Mouse (Mus musculus) hindbrain, postnatal 0 days (tissue): Measurements from ENCODE around the gene Fam83d. TPM values are rescaled to one million over a fixed set of nuclear protein-coding genes. Genes with fewer than 3 reads are reported as not detected.

Source experiments
- ATAC-seq: fragments of 200-750 bp; cut with Nextera tagmentation; 2 replicates; pipeline ENCODE4 v1.8.0; 2017; ENCODE audit warnings: mild to moderate bottlenecking, moderate TSS enrichment, moderate library complexity
- DNase-seq: peaks from one replicate; pipeline ENCODE4 v3.0.0-alpha.2; 2015; ENCODE audit warnings: low spot score
- H3K27ac ChIP-seq: fragments of 300-500 bp; sonication (generic); 2 replicates; pipeline ENCODE4 v1.5.1; 2014; ENCODE audit warnings: mild to moderate bottlenecking
- H3K27me3 ChIP-seq: fragments of 300-500 bp; sonication (generic); 2 replicates; pipeline ENCODE4 v1.6.1; 2014; ENCODE audit warnings: low read length, mixed read lengths; ENCODE audit not compliant: insufficient read depth
- H3K36me3 ChIP-seq: fragments of 300-500 bp; sonication (generic); 2 replicates; pipeline ENCODE4 v1.6.1; 2014; ENCODE audit warnings: low read length, mixed read lengths; ENCODE audit not compliant: insufficient read depth
- H3K4me1 ChIP-seq: fragments of 300-500 bp; sonication (generic); 2 replicates; pipeline ENCODE4 v1.6.1; 2014; ENCODE audit warnings: antibody characterized with exemption, low read length, mixed read lengths; ENCODE audit not compliant: insufficient read depth
- H3K4me2 ChIP-seq: fragments of 300-500 bp; sonication (generic); 2 replicates; pipeline ENCODE4 v1.6.1; 2014; ENCODE audit warnings: low read depth, mild to moderate bottlenecking, low read length, moderate library complexity, mixed read lengths
- H3K4me3 ChIP-seq: fragments of 300-500 bp; sonication (generic); 2 replicates; pipeline ENCODE4 v1.5.1; 2014; ENCODE audit warnings: low read length
- H3K9ac ChIP-seq: fragments of 300-500 bp; sonication (generic); replicated peaks from 2 replicates; pipeline ENCODE4 v1.6.1; 2014; ENCODE audit warnings: mild to moderate bottlenecking, low read length, moderate library complexity, mixed read lengths
- H3K9me3 ChIP-seq: fragments of 300-500 bp; sonication (generic); 2 replicates; pipeline ENCODE4 v1.6.1; 2016; ENCODE audit warnings: low read length, mixed read lengths
- CTCF ChIP-seq: IDR thresholded peaks from 2 replicates; pipeline ENCODE4 v1.5.1; 2016; ENCODE audit warnings: antibody characterized with exemption, control low read depth, low read depth
- WGBS: fragments of 180-500 bp; shearing (Covaris S2); extraction: QIAGEN DNeasy Blood & Tissue Kit; methylation state at CpG from one replicate; pipeline ENCODE4 v1.1.7; 2014; 5-methylcytosine and 5-hydroxymethylcytosine counted together
- polyA plus RNA-seq: library from polyadenylated mRNA; unstranded; fragments of >200 nt; fragmentation: Nextera tagmentation; extraction: Ambion mirVana; gene quantifications from 2 replicates; pipeline ENCODE4 v1.2.1, GENCODE M21; 2015
- total RNA-seq: library from RNA; depleted of rRNA; stranded (reverse); fragments of >200 nt; gene quantifications from 2 replicates; pipeline ENCODE4 v1.2.3, GENCODE M21; 2014

Fam83d gene
- total and polyA plus RNA-seq, 2 experiments from 2014 or later = 6.7 to 18.8 TPM

DNA sequence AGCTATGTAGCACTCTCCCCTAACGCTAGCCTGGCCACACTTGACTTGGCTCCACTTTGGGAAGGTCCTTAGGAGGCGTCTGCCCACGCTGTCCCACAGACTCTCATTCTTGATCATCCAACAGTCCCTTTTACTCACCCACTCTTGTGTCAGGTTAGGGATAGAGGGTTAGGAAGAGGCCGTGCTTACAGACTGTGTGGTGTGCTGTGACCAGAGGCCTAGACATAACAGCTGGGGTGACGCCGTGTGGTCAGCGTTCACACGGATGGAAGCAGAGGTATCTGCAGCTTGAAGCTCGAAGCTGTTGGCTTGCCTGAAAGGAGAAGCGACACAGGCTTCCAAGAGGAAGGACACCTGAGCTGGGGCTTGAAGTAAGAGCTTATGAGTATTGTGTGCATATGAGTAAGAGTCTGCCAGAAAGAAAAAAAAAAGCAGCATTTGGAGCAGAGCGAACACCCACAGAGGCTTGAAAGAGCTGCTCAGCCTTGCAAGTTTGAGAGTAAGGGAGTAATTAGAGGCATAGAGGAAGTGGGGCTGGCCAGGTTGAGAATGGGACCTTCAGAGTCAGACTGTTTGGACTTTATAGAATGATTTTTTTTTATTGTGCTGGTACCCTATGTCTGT, 24.3 kb upstream of the Fam83d start:
- no peaks in the 10 kb centered on the region for H3K4me1 ChIP-seq
- DNase-seq = no peak
- H3K4me2 ChIP-seq = no peak overlapping the region
- H3K4me3 ChIP-seq = no peak overlapping the region
- WGBS = 88% methylated on average over 11 of the region's 11 CpGs
- no peaks in the 10 kb centered on the region for H3K27me3 ChIP-seq
- TF ChIP-seq CTCF = no peak
- no peak for ATAC-seq
- no peaks in the 10 kb centered on the region for H3K36me3 ChIP-seq
- no peak overlapping the region for H3K27ac ChIP-seq
- H3K9ac ChIP-seq = no peak overlapping the region
- no peaks in the 10 kb centered on the region for H3K9me3 ChIP-seq

DNA sequence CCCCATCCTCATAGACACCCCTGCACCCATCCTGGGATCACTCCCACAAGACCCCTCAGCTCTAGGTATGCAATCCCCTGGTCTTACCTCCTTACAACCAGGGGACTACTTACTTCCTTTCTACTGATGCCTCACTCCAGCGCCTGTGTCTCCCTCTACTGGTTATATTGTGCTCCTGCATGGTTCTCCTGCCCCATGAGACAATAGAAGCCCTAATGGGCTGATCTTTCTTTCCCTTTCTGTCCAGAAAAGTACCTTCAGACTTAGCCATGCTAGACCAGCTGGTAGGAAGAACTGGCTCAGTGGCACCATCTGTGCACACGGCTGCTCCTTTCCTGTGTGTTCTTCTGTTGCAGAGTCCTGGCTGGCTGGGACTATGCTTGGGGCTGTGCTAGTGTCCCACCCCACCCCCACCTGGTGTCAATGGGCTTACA, 22.8 kb upstream of the Fam83d start:
- peak; percentile 87 for TF ChIP-seq CTCF
- Histone ChIP-seq H3K27ac (no peak overlapping the region), H3K9me3 (no peaks in the 10 kb centered on the region), H3K36me3 (no peaks in the 10 kb centered on the region), H3K4me1 (no peaks in the 10 kb centered on the region), H3K27me3 (no peaks in the 10 kb centered on the region), H3K4me3 (no peak overlapping the region), H3K9ac (no peak overlapping the region), H3K4me2 (no peak overlapping the region)
- 17% methylated on average over 2 of the region's 2 CpGs for WGBS
- ATAC-seq (peak; percentile 48; the same call in 1 of the 2 replicates), DNase-seq (peak; percentile 77)

DNA sequence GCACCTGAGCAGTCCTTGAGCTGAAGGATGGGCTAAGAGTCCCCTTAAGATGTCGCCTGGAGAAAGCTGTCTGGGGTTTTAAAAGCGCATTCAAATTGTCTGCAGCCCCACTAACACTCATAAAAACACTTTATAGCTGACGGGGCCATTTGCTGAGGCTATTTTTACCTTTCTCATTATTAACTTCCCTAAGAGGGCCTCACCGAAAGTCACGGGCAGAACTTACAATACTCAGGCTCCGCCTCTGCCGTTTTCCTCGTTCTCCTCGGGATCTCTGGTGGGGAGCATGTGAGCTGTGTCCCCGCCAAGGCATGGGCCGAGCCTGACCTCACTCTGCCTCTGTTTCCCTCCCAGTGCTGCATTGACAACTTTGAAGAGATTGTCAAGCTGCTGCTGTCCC, 21.7 kb upstream of the Fam83d start:
- Histone ChIP-seq H3K9me3 (no peaks in the 10 kb centered on the region), H3K4me3 (no peak overlapping the region), H3K36me3 (no peaks in the 10 kb centered on the region), H3K4me1 (no peaks in the 10 kb centered on the region), H3K27ac (no peak overlapping the region), H3K9ac (no peak overlapping the region), H3K27me3 (no peaks in the 10 kb centered on the region), H3K4me2 (no peak overlapping the region)
- ATAC-seq (no peak), DNase-seq (no peak)
- 71% methylated on average over 11 of the region's 11 CpGs for WGBS
- no peak for TF ChIP-seq CTCF

DNA sequence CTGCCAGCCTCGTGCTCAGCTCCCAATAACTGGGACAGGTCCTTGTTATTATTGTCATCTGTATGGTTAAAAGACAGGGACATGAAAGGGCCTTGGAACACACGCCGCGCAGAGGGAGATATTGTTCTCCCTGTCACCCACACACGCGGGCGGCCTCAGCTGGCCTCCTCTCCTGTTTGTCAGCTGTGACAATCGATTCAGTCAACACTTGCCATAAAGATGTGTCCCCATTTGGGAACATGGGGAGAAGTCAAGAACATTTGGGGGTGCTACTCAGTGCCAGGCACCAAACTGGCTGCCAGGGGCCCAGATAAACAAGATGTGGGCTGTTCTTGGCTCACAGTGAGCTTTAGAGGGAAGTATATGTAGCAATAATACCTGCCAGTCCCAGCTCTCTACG, 18.5 kb upstream of the Fam83d start:
- DNase-seq = no peak

DNA sequence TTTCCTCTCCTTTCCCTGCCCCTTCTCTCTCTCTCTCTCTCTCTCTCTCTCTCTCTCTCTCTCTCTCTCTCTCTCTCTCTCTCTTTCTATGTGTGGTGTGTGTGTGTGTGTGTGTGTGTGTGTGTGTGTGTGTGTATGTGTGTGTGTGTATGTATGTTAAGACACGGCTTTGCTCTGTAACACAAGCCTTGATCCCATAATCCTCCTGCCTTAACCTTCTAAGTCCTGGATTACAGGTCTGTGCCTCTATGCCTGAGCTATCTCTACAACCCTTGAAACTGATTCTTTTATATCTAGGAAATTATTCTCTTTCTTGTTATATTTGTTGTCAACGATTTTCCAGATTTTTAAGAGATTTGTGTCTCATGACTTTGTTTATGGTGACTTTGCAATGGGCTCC, 7.7 kb upstream of the Fam83d start:
- Histone ChIP-seq H3K36me3 (peaks cover 17% of the 10 kb centered on the region; the same call in 1 of the 2 replicates), H3K9ac (no peak overlapping the region), H3K27ac (no peak overlapping the region), H3K9me3 (no peaks in the 10 kb centered on the region), H3K4me2 (no peak overlapping the region), H3K27me3 (no peaks in the 10 kb centered on the region), H3K4me3 (no peak overlapping the region), H3K4me1 (no peaks in the 10 kb centered on the region)
- DNase-seq (no peak), ATAC-seq (no peak)
- no peak for TF ChIP-seq CTCF
- WGBS = 86% methylated on average over 2 of the region's 2 CpGs

More for the DNA sequence above, 18.5 kb upstream of the Fam83d start:
- ATAC-seq = no peak
- Histone ChIP-seq H3K4me1 (no peaks in the 10 kb centered on the region), H3K27me3 (no peaks in the 10 kb centered on the region), H3K9me3 (no peaks in the 10 kb centered on the region), H3K9ac (no peak overlapping the region), H3K27ac (no peak overlapping the region), H3K36me3 (no peaks in the 10 kb centered on the region), H3K4me3 (no peak overlapping the region), H3K4me2 (no peak overlapping the region)
- TF ChIP-seq CTCF = no peak
- 81% methylated on average over 9 of the region's 9 CpGs for WGBS

DNA sequence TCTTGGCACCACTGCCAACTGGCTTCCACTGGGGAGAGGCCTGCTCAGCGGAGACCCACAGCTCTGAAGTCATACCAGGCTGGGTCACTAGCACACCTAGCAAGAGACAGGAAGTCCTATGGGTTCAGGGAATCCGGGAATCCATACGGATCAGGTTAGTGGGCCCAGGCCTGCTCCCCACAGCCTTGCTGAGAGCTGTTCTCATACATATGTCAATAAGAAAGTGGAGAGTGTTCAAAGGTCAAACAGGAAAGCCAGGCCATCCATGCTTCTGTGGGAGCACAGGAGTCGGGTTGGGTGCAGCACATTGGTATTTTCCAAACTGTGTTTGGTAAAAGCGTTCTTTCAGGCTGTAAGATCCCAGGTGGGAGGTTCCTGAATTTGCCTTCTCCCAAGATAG, 5.6 kb upstream of the Fam83d start:
- WGBS = 85% methylated on average over 5 of the region's 5 CpGs
- TF ChIP-seq CTCF = no peak
- ATAC-seq = no peak

DNA sequence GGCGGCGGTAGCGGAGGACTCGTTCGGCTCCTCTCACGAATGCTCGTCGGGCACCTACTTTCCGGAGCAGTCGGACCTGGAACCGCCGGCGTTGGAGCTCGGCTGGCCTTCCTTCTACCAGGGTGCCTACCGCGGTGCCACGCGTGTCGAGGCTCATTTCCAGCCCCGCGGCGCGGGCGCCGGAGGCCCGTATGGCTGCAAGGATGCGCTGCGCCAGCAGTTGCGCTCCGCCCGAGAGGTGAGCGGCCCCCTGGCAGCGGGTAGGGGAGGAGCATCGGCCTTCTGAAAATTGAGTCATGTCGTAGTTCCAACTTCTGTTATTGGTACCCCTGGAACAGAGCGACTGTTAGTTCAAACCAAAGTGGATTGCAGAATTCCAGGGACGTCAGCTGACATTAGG, 457 bp downstream of the Fam83d start:
- H3K36me3 ChIP-seq = no peaks in the 10 kb centered on the region
- no peak for TF ChIP-seq CTCF
- ATAC-seq = no peak
- H3K4me3 ChIP-seq = peak overlapping the region; percentile 55
- H3K4me1 ChIP-seq = peaks cover 17% of the 10 kb centered on the region
- H3K4me2 ChIP-seq = peak overlapping the region; percentile 99
- WGBS = under 1% methylated on average over 37 of the region's 37 CpGs
- no peak overlapping the region for H3K27ac ChIP-seq
- peak; percentile 34 for DNase-seq
- no peaks in the 10 kb centered on the region for H3K9me3 ChIP-seq
- H3K9ac ChIP-seq = peak overlapping the region; percentile 49
- H3K27me3 ChIP-seq = no peaks in the 10 kb centered on the region

More for the DNA sequence above, 5.6 kb upstream of the Fam83d start:
- Histone ChIP-seq H3K36me3 (peaks cover 11% of the 10 kb centered on the region; the same call in 1 of the 2 replicates), H3K27ac (no peak overlapping the region), H3K4me1 (no peaks in the 10 kb centered on the region), H3K4me2 (no peak overlapping the region), H3K9me3 (no peaks in the 10 kb centered on the region), H3K4me3 (no peak overlapping the region), H3K9ac (no peak overlapping the region), H3K27me3 (no peaks in the 10 kb centered on the region)
- DNase-seq = no peak
